Mouse (Mus musculus): ENCODE measurements around the gene Hnrnpl.
A peak's percentile ranks its signal among the peaks of the same experiment; 100 is the strongest.

Hnrnpl gene

DNA sequence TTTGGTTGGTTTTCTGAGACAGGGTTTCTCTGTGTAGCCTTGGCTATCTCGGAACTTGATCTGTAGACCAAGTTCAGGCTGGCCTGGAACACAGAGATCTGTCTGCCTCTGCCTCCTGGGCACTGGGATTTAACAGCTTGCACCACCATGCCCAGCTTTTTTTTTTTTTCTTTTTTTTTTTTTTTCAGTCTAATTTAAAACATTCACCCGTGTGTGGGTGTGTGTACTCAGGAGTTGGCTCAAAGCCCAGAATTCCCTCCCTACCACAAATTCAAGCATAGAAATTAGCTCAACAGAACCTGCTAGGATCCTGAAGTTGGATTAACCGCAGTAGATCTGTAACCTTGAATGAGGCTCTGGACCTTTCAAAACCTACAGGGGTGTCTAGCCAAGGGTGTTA is 19.0 kb downstream of the Hnrnpl start:
- no peak for DNase-seq (ENCODE audit: low read depth, low spot score)

DNA sequence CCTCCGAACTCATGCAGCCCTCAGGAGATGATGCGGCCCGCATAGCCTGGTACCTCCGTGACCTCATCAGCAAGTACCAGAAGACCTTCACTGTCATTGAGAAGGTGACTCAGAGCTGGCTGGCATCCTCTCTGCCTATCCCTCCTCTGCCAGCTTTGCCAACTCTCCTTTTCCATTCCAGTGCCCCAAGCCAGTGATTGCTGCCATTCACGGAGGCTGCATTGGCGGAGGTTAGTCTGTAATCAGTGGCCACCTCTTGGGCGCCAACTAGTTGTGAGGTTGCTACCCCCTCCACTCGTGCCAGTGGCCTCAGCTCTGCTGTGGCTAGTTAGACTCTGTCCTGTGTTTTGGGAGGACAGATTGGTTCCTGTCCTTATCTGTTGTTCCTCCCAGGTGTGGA is 21.5 kb downstream of the Hnrnpl start:
- no peak for DNase-seq (ENCODE audit: low read depth, low spot score)

DNA sequence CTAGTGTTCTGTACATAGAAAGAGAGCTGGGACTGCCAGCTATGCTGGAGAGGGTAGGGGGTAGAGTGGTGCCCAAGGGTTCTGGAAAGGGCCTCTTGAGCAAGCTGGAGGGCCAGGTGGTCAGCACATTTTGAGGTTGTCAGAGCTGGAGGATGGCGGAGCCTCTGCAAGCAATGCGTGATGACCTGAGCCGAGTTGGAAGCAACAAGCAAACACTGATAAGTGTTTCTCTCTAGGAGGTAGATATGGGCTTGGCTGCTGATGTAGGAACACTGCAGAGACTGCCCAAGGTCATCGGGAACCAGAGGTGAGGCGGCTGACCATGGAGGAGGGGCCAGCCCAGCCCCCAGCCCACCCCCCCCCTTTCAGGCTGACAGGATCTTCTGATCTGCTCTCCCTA is 22.6 kb downstream of the Hnrnpl start:
- no peak for DNase-seq (ENCODE audit: low read depth, low spot score)

DNA sequence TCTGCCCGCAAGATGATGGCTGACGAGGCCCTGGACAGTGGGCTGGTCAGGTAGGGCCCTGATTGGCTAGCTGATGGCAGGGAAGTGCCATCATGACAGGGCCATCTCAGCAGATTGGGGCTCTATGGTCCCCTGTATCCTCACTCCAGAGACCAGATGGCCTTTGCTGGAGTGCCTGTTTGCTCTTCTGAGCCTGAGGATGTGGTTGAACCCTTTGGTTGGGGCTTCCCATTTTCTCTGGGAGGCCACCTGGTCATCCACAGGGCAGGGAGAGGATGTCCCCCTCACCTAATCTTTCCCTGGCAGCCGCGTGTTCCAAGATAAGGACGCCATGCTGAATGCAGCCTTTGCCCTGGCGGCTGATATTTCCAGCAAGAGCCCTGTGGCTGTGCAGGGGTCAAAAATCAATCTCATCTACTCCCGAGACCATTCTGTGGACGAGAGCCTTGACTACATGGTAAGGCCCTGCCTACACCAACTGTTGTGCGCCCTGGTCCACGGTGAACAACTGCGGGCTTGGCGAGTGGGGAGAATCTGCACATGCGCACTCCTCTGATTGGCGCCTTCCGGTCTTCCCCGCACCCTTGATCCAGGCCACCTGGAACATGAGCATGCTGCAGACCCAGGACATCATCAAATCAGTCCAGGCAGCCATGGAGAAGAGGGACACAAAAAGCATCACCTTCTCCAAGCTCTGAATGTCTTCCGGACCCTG is 23.2 kb downstream of the Hnrnpl start:
- no peak for DNase-seq (ENCODE audit: low read depth, low spot score)

DNA sequence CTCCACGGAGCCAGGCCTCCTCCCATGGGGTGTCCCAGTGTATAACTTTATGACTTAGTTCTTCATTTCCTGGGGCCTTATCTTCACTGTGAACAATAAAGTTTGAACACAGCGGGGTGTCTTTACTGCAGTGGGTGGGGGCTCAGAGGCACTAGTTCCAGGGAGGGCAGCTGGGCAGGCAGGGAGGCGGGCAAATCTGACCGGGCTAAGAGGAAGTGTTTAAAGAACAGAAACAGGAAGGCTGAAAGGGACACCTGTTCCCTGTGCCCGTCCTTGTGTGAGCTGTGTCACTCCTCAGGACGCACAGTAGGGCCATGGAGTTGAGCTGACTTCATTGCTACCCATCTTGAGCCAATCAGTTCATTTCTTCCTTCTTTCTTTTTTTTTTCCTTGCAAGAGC is 23.8 kb downstream of the Hnrnpl start:
- no peak for DNase-seq (ENCODE audit: low read depth, low spot score)

DNA sequence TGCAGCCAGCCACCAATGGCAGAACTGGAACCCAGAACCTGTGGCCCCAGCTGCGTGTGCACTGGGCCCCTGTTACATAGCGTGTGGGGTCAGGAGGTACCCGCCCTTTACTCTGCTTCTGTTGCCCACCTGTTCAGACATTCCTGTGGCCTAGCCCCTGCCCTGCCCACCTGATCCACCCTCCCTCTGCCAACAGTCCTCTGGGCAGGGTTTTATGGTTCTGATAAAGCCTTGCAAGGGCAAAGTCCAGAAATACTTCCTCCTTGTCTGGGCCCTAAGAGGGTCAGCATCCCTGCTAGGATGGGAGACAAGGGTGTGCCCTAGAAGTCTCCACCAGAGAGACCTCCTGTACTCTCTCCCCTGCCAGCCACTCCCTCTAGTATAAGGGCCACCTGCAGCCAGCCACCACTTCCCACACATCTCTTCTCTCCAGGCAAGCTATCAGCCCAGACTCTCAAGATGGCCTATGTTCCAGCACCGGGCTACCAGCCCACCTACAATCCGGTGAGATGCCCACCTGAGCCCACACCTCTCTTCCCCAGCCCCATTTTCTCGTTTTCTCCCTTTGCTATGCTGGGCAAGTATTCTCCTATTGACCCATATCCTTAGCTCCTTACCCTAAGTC is 25.5 kb downstream of the Hnrnpl start, which contains the start of gene Lgals4:
Lgals4 (plus strand) TSS at position 132 of the 625 bp plus-strand sequence.
- no peak for DNase-seq (ENCODE audit: low read depth, low spot score)

DNA sequence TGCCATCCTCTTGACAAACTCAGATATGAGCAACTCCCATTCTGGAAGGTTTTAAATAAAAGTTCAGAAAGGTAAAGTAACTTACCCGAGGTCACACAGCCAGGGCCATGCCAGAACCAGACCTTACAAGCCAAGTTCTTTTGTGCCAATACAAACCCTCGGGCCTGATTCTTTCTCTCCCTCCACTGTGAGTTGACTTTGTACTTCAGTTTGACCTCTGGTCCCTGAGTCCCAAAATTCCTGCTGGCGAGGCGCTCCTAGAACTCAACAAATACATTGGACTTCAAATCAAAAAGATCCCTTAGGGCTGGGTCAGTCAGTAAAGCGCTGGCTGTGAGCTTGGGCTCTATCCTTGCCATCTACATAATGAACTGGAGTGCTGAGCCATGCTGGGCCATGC is 28.6 kb downstream of the Hnrnpl start:
- no peak for DNase-seq (ENCODE audit: low read depth, low spot score)

DNA sequence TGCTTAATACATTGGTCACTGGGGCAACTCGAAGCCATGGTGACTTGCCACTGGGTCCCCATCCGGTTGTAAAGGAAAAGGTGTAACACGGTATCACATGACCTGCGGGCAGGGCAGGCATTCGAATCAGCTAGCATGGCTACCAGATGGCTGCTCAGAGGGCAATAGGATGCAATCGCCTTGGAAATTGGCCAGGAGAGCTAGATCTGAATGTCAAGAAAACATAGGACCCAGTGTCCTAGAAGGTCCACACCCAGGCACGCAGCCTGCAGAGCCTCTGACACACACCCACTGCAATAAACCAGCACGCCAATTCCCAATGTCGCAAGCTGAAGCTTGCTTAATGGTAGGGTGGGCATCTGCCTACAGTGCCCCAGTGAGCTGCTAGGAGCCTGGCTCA is 30.0 kb downstream of the Hnrnpl start:
- no peak for DNase-seq (ENCODE audit: low read depth, low spot score)

DNA sequence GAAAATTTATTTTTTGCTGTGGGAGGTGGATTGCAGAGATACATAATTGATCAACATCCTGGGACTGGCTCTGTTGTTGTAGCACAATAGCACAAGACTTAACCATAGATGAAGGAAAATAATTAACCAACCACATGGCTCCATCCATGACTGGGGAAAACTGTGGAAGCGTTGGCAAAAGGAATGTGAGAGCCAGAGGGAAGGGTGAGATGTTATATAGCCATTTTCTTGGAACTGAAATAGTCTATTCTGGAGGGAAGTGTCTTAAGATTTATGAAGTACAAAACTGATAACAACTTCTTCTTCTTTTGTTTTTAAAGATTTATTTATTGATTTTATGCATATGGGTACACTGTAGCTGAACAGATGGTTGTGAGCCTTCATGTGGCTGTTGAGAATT is 38.9 kb downstream of the Hnrnpl start:
- no peak for DNase-seq (ENCODE audit: low read depth, low spot score)

DNA sequence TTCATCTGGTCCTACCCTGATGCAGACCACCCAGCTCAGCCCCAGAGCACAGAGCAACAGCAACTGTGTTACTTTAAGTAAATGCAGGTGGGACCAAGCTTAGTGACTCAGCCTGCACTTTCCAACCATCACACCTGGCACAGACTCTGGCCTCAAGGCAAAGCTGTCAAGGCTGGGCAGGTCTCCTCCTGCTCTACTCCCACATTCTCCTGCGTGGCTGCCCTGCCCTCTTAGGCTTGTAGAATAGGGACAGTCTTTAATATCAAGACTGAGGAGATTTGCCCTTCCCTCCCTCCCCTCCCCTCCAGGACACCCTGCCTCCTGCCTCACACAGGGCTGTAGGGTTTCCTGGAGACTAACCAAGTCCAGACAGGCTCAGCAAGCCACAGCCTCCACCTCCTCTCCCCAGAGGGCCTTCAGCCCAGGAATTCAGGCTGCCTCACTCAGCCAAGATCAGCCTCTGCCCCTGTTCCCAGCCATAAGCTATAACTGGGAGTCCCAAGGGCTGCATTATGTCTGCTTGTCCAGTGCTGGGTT is 41.4 kb downstream of the Hnrnpl start:
- peak; percentile 54 for DNase-seq (ENCODE audit: low read depth, low spot score)

DNA sequence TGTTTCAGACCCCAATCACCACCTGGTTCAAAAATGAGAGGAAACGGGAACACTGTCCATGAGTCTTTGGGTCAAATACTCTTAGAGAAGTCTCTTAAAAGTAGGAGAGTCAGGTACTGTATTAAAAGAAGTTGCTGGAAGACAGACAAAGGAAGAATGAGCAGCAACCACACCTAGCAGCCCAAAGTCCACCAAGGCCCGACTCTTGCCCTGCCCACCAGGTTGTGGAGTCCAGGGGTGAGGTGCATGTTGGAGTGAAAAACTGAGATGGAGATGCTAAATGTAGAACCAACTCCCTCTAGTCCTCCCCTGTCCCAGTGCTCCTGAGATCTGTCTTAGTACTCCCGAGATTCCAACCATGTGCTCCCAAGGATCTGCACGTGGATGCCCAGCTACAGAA is 42.3 kb downstream of the Hnrnpl start:
- DNase-seq (ENCODE audit: low read depth, low spot score) = no peak

DNA sequence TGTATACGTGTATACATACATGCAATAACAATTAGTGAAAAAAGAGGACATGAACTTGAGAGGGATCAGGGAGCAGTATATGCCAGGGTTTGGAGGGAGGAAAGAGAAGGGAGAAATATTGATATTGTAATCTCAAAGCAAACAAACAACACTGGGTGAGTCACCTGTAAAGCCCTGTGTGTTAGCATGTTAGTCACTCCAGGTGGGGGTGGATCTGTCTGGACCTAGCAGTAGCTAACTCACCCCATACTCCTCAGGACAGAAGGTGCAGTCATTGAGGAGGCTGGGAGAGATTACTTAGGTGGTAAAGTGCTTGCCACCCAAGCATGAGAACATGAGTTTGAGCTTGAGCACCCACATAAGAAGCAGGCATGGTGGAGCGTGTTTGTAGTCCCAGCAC is 51.6 kb downstream of the Hnrnpl start:
- DNase-seq (ENCODE audit: low read depth, low spot score) = no peak

DNA sequence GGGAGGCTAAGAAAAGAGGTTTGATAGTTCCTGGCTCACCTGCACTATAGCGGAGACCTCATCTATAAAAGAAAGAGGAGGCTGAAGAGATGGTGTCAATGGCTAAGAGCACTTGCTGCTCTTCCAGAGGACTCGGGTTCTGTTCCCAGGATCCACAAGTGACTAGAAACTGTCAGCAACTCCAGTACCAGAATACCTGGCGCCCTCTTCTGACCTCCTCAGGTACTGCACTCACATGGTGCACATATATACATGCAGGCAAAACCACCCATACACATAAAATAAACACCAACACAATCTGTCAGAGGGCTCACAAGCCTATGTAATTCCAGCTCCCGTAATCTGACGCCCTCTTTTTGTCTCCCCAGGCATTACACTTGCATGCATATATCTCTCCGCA is 52.6 kb downstream of the Hnrnpl start:
- DNase-seq (ENCODE audit: low read depth, low spot score) = no peak

DNA sequence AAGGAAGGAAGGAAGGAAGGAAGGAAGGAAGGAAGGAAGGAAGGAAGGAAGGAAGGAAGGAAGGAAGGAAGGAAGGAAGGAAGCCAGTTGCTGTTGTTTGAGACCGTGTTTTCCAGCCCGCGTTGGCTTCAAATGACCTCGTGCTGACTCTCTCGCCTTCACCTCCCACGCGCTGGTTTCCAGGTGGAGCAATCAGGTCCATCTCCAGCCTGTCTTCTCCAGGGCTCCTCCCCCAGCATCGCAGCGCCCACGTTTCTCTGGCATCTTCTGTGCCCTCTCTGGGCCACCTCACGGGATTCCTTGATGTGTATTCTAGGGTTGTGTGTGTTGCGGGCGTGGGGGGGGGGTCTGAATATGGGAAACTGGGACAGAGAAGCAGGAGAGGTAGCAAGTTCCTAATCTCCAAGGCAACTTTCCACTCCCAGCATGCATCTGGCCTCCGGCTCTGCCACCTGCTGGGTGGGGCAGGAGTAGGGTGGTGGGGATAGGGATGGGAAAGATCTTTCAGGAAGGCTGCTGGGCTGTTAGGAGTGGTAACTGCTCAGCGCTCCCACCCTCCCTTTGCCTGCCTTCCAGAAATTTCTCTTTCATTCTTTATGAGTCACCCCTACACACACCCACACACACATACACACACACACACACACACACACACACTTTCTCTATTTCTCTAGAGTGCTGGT is 54.6 kb downstream of the Hnrnpl start:
- no peak for DNase-seq (ENCODE audit: low read depth, low spot score)

DNA sequence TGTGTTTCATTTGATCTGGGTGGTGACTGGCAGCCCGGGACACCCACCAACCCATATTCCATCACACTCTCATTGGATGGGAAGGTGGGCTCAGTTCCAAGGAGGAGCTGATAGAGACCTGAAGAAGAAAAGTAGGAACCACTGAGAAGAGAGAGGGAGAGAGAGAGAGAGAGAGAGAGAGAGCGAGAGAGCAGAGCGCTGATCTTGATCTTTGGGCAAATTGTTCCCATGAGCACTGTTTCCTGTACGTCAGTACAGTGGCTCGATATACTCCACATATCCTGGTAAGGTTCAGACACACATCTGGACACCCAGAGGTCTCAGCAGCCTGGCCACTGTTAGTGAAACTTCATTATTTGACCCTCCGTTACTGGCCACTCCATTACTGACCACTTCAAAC is 55.2 kb downstream of the Hnrnpl start, which contains the start of gene Lgals7:
Lgals7 (plus strand) TSS at position 314 of the 400 bp plus-strand sequence.
- no peak for DNase-seq (ENCODE audit: low read depth, low spot score)

DNA sequence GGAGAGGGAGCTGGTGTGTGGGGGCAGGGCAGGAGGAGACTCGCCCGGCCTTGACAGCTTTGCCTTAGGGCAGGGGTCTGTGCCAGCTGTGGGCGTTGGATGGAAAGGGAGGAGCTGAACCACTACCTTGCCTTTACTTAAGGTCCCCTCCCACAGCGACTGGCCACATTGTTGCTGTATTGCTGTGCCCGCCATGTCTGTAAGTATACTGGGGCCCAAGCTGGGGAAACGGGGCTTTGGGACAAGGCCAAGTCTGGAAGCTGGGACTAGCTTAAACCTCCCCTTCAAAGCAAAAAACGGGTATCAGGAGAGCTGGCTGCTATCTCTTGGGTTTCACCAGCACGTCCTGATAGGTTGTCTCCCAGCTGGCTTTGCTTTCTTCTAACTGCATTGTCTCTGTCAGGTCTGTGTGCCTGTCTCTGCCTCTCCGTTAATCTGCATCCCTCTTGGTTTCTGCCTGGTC is 56.0 kb downstream of the Hnrnpl start:
- DNase-seq (ENCODE audit: low read depth, low spot score) = no peak

DNA sequence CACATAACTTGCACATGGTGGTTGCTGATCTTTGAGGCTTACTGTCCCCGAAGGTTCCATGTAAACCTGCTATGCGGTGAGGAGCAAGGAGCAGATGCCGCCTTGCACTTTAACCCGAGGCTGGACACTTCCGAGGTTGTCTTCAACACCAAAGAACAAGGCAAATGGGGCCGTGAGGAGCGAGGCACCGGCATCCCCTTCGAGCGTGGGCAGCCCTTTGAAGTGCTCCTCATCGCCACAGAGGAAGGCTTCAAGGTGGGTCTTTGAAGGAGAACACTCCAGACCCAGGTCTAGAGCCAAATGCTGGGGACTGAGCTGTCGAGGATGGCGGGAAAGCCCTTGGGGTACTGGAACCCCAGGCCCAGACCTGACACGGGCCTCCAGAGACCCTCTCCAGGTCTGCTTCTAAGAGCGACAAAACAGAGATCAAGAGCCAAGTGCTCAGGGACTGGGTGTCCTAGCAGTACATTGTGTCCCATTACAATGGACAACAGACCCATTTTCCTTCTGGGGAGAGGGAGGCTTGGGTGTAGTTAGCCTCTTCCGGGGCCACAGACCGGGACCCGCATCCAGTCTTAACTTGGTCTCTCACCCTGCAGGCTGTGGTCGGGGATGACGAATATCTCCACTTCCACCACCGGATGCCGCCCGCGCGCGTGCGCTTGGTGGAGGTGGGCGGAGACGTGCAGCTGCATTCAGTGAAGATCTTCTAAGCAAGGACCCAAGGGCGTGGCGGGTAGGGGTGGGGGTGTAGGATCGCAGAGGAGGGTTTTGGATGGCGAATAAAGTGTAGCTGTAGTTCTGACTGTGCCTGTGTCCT is 57.4 kb downstream of the Hnrnpl start:
- DNase-seq (ENCODE audit: low read depth, low spot score) = peak; percentile 52

DNA sequence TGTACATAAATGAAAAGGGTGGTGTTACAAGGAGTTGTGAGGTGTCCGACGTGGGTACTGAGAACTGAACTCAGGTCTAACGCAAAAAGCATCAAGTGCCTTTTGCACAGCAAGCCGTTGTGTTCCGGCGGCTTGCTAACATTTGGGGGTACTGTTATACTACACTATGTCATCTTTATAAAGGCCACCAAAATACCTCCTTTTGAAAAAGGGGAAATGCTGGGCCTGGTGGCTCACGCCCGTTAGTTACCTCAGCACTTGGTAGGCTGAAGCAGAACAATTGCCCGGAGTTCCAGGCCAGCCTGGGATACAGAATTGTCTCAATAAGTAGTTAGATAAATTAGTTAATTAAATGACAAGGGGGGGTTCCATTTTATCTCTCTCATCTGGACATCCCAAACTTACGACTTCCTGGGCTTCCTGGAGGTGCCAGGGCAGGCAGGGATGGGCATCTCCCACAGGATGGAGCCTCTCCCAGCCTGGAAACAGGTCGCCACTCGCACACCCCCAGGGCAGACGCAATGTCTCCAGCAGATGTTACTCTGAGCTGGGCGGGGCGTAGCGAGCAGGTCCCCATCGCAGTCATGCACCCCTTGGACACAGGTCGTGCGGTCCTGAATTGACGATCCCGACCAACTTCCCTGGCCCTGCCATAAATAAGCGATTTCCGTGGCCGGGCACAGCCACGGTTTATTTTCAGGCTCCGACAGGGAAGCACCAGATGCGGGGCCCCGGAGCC is 58.6 kb downstream of the Hnrnpl start:
- DNase-seq (ENCODE audit: low read depth, low spot score) = no peak

DNA sequence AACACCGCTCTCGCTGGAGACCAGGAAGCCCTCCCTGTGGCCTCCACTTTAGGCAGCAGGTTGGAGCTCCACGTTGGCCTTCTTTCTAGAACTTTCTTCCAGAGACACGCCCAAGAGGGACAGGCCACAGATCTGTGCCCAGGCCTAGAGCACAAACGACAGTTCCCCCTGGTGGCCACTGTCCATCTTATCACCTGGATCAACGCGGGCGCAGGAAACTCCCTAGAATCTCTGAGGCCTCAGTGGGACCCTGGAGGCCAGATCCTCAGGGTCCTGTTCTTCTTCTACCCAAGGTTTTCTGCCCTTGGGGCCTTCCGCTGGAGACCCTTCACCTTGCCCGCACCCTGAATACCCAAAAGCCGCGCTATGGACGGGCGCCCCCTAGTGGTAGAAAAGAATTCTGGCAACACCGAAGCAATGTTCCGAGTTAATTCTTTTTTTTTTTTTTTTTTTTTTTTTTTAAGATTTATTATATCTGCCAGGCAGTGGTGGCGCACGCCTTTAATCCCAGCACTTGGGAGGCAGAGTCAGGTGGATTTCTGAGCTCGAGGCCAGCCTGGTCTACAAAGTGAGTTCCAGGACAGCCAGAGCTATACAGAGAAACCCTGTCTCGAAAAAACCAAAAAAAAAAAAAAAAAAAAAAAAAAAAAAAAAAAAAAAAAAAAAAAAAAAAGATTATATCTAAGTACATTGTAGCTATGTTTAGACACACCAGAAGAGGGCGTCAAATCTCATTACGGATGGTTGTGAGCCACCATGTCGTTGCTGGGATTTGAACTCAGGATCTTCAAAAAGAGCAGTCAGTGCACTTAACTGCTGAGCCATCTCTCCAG is 59.4 kb downstream of the Hnrnpl start:
- DNase-seq (ENCODE audit: low read depth, low spot score) = peak; percentile 57
